In genomic region chr13:46819729-46820223, GRCm38 (mm10) we compare ENCODE assay signal across 13 mouse cellular contexts.
DNase-seq lines count a peak whose midpoint lies in the region; ATAC-seq lines count a peak whose summit lies in the region.
"Had no signal": no experiment of that assay in that cellular context is flagged by ENCODE, and none has a peak within 500 bp of the region (broad histone marks: within the 10 kb centered on the region; RNA-seq: fewer than 3 reads in every experiment).

No protein-coding gene starts in this region.

- no peaks in the 10 kb centered on the region for H3K27me3 ChIP-seq in liver, embryonic 13.5 days
- no peaks in the 10 kb centered on the region for H3K27me3 ChIP-seq in forebrain, embryonic 15.5 days
- H3K27me3 ChIP-seq in neural tube, embryonic 13.5 days: no peaks in the 10 kb centered on the region
- H3K27me3 ChIP-seq: heart, embryonic 12.5 days; liver, embryonic 15.5 days had no signal

- 73% methylated on average over 13 of the region's 13 CpGs for whole genome bisulfite sequencing in liver, embryonic 13.5 days (ENCODE audit: insufficient replicate concordance)
- 48% methylated on average over 13 of the region's 13 CpGs for WGBS in forebrain, embryonic 15.5 days
- WGBS in neural tube, embryonic 13.5 days: 59% methylated on average over 13 of the region's 13 CpGs

- no peak for DNase-seq in liver, embryonic 13.5 days
- DNase-seq in liver: no peak
- no peak for DNase-seq in retina, postnatal 1 day
- DNase-seq in frontal cortex, postnatal 36 days (ENCODE audit: low spot score in 2 of 2): no peak
- DNase-seq in spleen, postnatal 36 days (ENCODE audit: low spot score in 2 of 2): no peak
- DNase-seq: cerebellum, postnatal 25 days had no signal

- H3K9ac ChIP-seq in liver, embryonic 13.5 days: no peak overlapping the region
- H3K9ac ChIP-seq in forebrain, embryonic 15.5 days (replicated peaks): no peak overlapping the region
- H3K9ac ChIP-seq in neural tube, embryonic 13.5 days: peak overlapping the region; percentile 34; the same call in 1 of the 2 replicates
- H3K9ac ChIP-seq: heart, embryonic 12.5 days; liver, embryonic 15.5 days had no signal

- ATAC-seq in liver, embryonic 13.5 days (ENCODE audit: low read depth): 0 out of 2 replicates have a peak, but pooled peaks have one; percentile 39
- peak; percentile 81 for ATAC-seq in forebrain, embryonic 15.5 days (replicated peaks)
- peak; percentile 79 for ATAC-seq in megakaryocyte-erythroid progenitor cell, adult 5-6 weeks (replicated peaks; ENCODE audit: low FRiP score, low TSS enrichment, poor library complexity, severe bottlenecking)
- peak; percentile 75 for ATAC-seq in neural tube, embryonic 13.5 days (ENCODE audit: low read depth)

- H3K9me3 ChIP-seq in liver, embryonic 13.5 days (replicated peaks): no peaks in the 10 kb centered on the region
- H3K9me3 ChIP-seq in forebrain, embryonic 15.5 days: no peaks in the 10 kb centered on the region
- no peaks in the 10 kb centered on the region for H3K9me3 ChIP-seq in neural tube, embryonic 13.5 days
- H3K9me3 ChIP-seq: heart, embryonic 12.5 days; liver, embryonic 15.5 days had no signal

- H3K36me3 ChIP-seq in liver, embryonic 13.5 days: peaks cover 7% of the 10 kb centered on the region; the same call in 1 of the 2 replicates
- H3K36me3 ChIP-seq in forebrain, embryonic 15.5 days: no peaks in the 10 kb centered on the region; the same call in 1 of the 2 replicates
- H3K36me3 ChIP-seq in neural tube, embryonic 13.5 days: peaks cover 31% of the 10 kb centered on the region

- H3K4me3 ChIP-seq in liver, embryonic 13.5 days (replicated peaks): no peak overlapping the region
- peak overlapping the region; percentile 15 for H3K4me3 ChIP-seq in forebrain, embryonic 15.5 days
- H3K4me3 ChIP-seq in neural tube, embryonic 13.5 days: no peak overlapping the region
- H3K4me3 ChIP-seq: heart, embryonic 12.5 days; liver, embryonic 15.5 days had no signal

- peaks cover 11% of the 10 kb centered on the region for H3K4me1 ChIP-seq in liver, embryonic 13.5 days (replicated peaks)
- peaks cover 16% of the 10 kb centered on the region for H3K4me1 ChIP-seq in forebrain, embryonic 15.5 days
- H3K4me1 ChIP-seq in neural tube, embryonic 13.5 days (replicated peaks): peaks cover 16% of the 10 kb centered on the region
- H3K4me1 ChIP-seq: liver, embryonic 15.5 days had no signal

- no peak overlapping the region for H3K27ac ChIP-seq in liver, embryonic 13.5 days
- H3K27ac ChIP-seq in forebrain, embryonic 15.5 days (replicated peaks): peak overlapping the region; percentile 49
- H3K27ac ChIP-seq in neural tube, embryonic 13.5 days (replicated peaks): peak overlapping the region; percentile 61
- H3K27ac ChIP-seq: kidney, postnatal 0 days; liver, embryonic 15.5 days; macrophage had no signal

- no peak overlapping the region for H3K4me2 ChIP-seq in liver, embryonic 13.5 days
- peak overlapping the region; percentile 20 for H3K4me2 ChIP-seq in forebrain, embryonic 15.5 days (replicated peaks)
- peak overlapping the region; percentile 39 for H3K4me2 ChIP-seq in neural tube, embryonic 13.5 days
- H3K4me2 ChIP-seq: heart, embryonic 12.5 days; liver, embryonic 15.5 days had no signal
